Mouse (Mus musculus): Measurements from ENCODE around the gene Olfr548-ps1. TPM values are rescaled to one million over a fixed set of nuclear protein-coding genes. Genes with fewer than 3 reads are reported as not detected.

Olfr548-ps1 gene
- not detected in 2 replicates for polyA plus RNA-seq (2012; rRNA removed)

DNA sequence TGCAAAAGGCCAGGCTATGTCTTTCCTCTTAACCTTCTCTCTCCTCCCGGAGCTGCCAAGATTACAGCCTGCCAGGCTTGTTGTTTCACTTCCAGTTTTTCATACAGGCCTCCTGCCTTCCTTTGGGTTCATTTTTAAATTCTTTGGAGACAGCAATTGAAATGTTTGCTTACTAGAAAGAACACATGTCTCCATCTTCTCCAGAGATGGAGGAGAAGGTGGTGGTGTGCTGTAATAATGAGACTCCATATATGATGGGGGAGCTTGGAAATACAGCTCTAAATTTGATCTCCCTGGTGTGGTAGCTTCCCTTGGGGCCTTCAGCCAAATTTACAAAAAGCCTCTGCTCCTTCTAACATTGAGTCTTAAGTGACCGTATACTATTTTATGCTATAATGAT lies at the start of gene Olfr548-ps1:
Olfr548-ps1 (plus strand) TSS at position 301 of the 400 bp plus-strand sequence.

DNA sequence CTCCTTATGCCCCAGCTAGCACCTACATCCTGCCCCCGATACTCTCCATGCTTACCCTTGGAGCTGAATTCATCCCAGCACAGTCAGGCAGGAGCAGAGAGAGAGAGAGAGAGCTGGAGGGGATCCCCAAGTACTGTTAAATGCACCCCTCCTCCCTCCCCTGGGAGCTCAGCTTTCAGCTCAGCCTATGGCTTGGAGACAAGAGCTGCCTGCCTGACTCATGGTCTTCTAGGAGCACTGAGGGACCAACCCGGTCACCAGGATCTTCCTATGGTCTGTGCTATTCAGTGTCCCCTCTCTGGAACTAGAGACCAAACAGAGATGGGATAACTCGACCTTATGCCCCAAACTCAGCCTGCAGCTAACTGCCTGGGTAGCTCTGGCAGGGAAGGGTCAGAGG lies 41.2 kb upstream of the Olfr548-ps1 start, which contains the start of gene Olfr545:
Olfr545 (minus strand) TSS at position 101 of the 400 bp plus-strand sequence.

DNA sequence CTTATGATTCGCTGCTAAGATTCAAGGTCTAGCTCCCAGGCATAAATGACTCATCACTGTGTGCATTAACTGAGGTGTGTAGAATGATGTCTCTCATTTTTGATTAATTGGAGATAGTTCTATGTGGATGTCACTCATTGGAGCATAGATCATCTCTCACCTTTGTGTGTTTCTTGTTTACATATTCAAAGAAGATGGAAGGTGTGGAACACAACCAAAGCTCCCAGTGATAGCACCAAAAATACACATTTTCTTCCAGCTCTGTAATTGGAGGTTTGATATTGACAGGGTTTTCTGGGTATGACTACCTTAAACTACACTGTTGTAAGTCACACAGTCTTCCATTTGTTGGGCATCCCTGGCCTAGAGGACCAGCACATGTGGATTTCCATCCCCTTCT lies 6.2 kb upstream of the Olfr548-ps1 start, which contains the start of gene Olfr547:
Olfr547 (plus strand) TSS at position 301 of the 400 bp plus-strand sequence.

GRCm38 (mm10) chr7:102549570-102549969 lies 8.9 kb downstream of the Olfr548-ps1 start, which contains the start of gene Olfr549:
TSS of gene Olfr549 (plus strand) at chr7:102549870.

GRCm38 (mm10) chr7:102564999-102565997 lies 24.6 kb downstream of the Olfr548-ps1 start, which contains the start of gene Trim21:
TSS of gene Trim21 (minus strand) at chr7:102565486.

GRCm38 (mm10) chr7:102571142-102571541 lies 30.4 kb downstream of the Olfr548-ps1 start, which contains the start of gene Olfr550:
TSS of gene Olfr550 (plus strand) at chr7:102571442.

DNA sequence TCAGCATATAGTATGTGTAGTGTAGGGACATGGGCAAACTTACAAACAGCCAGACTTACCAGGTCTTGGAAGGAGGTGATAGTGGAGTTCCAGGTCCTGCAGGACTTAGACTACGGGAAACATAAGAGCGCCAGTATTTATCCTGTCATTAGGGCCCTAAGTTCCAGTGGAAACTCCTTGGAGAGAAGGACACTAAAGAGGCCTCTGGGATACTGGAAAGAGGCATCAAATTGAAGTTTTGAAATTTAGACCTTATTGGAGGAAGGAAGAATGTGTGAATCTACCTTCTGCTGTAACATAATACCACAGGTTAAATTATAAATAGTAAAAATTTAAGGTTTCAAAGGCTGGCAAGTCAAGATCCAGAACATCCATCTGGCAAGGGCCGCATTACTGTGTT lies 51.1 kb downstream of the Olfr548-ps1 start, which contains the start of gene Olfr551:
Olfr551 (minus strand) TSS at position 101 of the 400 bp plus-strand sequence.

Other genes starting within 250 kb of the Olfr548-ps1 start
- 127 and 130 TPM in 2 replicates for gene Rrm1, start 99.2 kb upstream of the Olfr548-ps1 start, polyA plus RNA-seq (2012; rRNA removed)
- not detected in 2 replicates for gene Olfr543, start 59.2 kb upstream of the Olfr548-ps1 start, polyA plus RNA-seq (2012; rRNA removed)
- gene Olfr544, start 52.6 kb upstream of the Olfr548-ps1 start, polyA plus RNA-seq (2012; rRNA removed) = not detected in 2 replicates
- not detected in 2 replicates for gene Olfr545, start 41.3 kb upstream of the Olfr548-ps1 start, polyA plus RNA-seq (2012; rRNA removed)
- gene Olfr547, start 6.1 kb upstream of the Olfr548-ps1 start, polyA plus RNA-seq (2012; rRNA removed) = not detected in 2 replicates
- gene Olfr549, start 9.0 kb downstream of the Olfr548-ps1 start, polyA plus RNA-seq (2012; rRNA removed) = not detected in 2 replicates
- 3.5 and 4.1 TPM in 2 replicates for gene Trim21, start 24.6 kb downstream of the Olfr548-ps1 start, polyA plus RNA-seq (2012; rRNA removed)
- gene Olfr550, start 30.5 kb downstream of the Olfr548-ps1 start, polyA plus RNA-seq (2012; rRNA removed) = not detected in 2 replicates
- not detected in 2 replicates for gene Olfr551, start 51.0 kb downstream of the Olfr548-ps1 start, polyA plus RNA-seq (2012; rRNA removed)
- gene Olfr552, start 56.9 kb downstream of the Olfr548-ps1 start, polyA plus RNA-seq (2012; rRNA removed) = not detected in 2 replicates
- not detected in 2 replicates for gene Olfr553, start 77.3 kb downstream of the Olfr548-ps1 start, polyA plus RNA-seq (2012; rRNA removed)
- not detected in 2 replicates for gene Olfr554, start 97.5 kb downstream of the Olfr548-ps1 start, polyA plus RNA-seq (2012; rRNA removed)
- not detected in 2 replicates for gene Olfr555, start 117.9 kb downstream of the Olfr548-ps1 start, polyA plus RNA-seq (2012; rRNA removed)
- gene Olfr556, start 124.0 kb downstream of the Olfr548-ps1 start, polyA plus RNA-seq (2012; rRNA removed) = not detected in 2 replicates
- 2.0 and 2.5 TPM in 2 replicates for gene Trim68, start 146.4 kb downstream of the Olfr548-ps1 start, polyA plus RNA-seq (2012; rRNA removed)
- gene Olfr557, start 155.0 kb downstream of the Olfr548-ps1 start, polyA plus RNA-seq (2012; rRNA removed) = not detected in 2 replicates
- gene Olfr558, start 161.3 kb downstream of the Olfr548-ps1 start, polyA plus RNA-seq (2012; rRNA removed) = not detected in 2 replicates
- not detected in 2 replicates for gene Olfr33, start 178.2 kb downstream of the Olfr548-ps1 start, polyA plus RNA-seq (2012; rRNA removed)
- gene Olfr559, start 186.6 kb downstream of the Olfr548-ps1 start, polyA plus RNA-seq (2012; rRNA removed) = not detected in 2 replicates
- not detected in 2 replicates for gene Olfr560, start 218.5 kb downstream of the Olfr548-ps1 start, polyA plus RNA-seq (2012; rRNA removed)
- 0.01 and 0.15 TPM in 2 replicates for gene Olfr78, start 218.6 kb downstream of the Olfr548-ps1 start, polyA plus RNA-seq (2012; rRNA removed)
- 0.05 TPM in 1 of 2 replicates, not detected in the other for gene Olfr561, start 230.3 kb downstream of the Olfr548-ps1 start, polyA plus RNA-seq (2012; rRNA removed)

All from liver, embryonic 14 days (tissue).